Mouse (Mus musculus): ENCODE measurements at regions not wholly inside any gene's neighbourhood (a gene's known extent, or its start where the extent isn't known, plus 50 kb on each side); places are given as distances from the start of the nearest gene placed in this dataset.

GRCm38 (mm10) chr13:39702621-39703020 is 658.6 kb downstream of the Ofcc1 start:
- no peak for ATAC-seq (replicated peaks; ENCODE audit: low read depth, poor library complexity, severe bottlenecking)

GRCm38 (mm10) chr13:39691291-39692024 is 669.8 kb downstream of the Ofcc1 start:
- ATAC-seq (replicated peaks; ENCODE audit: low read depth, poor library complexity, severe bottlenecking) = peak; percentile 73

- ATAC-seq (replicated peaks; ENCODE audit: low read depth, poor library complexity, severe bottlenecking) = no peak
These were observed 696.7 kb downstream of the Ofcc1 start for GRCm38 (mm10) chr13:39664548-39664947.

GRCm38 (mm10) chr13:39649457-39649856 is 688.8 kb upstream of the Slc35b3 start:
- ATAC-seq (replicated peaks; ENCODE audit: low read depth, poor library complexity, severe bottlenecking) = no peak

- ATAC-seq (replicated peaks; ENCODE audit: low read depth, poor library complexity, severe bottlenecking) = peak; percentile 52; the same call in 1 of the 2 replicates
These were observed 686.7 kb upstream of the Slc35b3 start for GRCm38 (mm10) chr13:39647367-39647766.

- no peak for ATAC-seq (replicated peaks; ENCODE audit: low read depth, poor library complexity, severe bottlenecking)
These were observed 670.9 kb upstream of the Slc35b3 start for GRCm38 (mm10) chr13:39631506-39632132.

Data from common myeloid progenitor, adult 5-6 weeks (primary cell).